Mouse (Mus musculus): Measurements from ENCODE around the gene Mas1. TPM values are rescaled to one million over a fixed set of nuclear protein-coding genes. Genes with fewer than 3 reads are reported as not detected.
A peak's percentile ranks its signal among the peaks of the same experiment; 100 is the strongest.

The Mas1 gene
- polyA plus RNA-seq, 1 experiment from 2014 or later: 0.65 TPM

GRCm38 (mm10) chr17:12892033-12892432 lies 24.1 kb upstream of the Mas1 start:
- no peak overlapping the region for H3K4me3 ChIP-seq (ENCODE audit: control insufficient read depth in 1 of 2, insufficient read depth in 1 of 2, low read depth in 1 of 2, low read length in 2 of 2)
- peaks cover under 1 to 2% of the 10 kb centered on the region in 2 experiments; a peak in 2 of 4 replicates for H3K4me1 ChIP-seq (ENCODE audit: control insufficient read depth in 2 of 2, insufficient read depth in 2 of 2, low read length in 2 of 2)
- 72% methylated on average over 9 of the region's 9 CpGs for WGBS
- H3K9me3 ChIP-seq (ENCODE audit: control insufficient read depth, low read length): no peaks in the 10 kb centered on the region
- no peaks in the 10 kb centered on the region for H3K27me3 ChIP-seq (ENCODE audit: control insufficient read depth, insufficient read depth, low read length)
- H3K27ac ChIP-seq (replicated peaks in 1 of 2; ENCODE audit: control insufficient read depth in 1 of 2, insufficient read depth in 1 of 2, low read depth in 2 of 2, low read length in 2 of 2): no peak overlapping the region
- H3K4me2 ChIP-seq (ENCODE audit: low read length): no peak overlapping the region
- H3K36me3 ChIP-seq (ENCODE audit: control insufficient read depth, insufficient read depth, low read length): peaks cover 20% of the 10 kb centered on the region
- no peak for ATAC-seq (ENCODE audit: insufficient number of reproducible peaks, insufficient read depth, low FRiP score, low read depth)
- no peak overlapping the region for H3K9ac ChIP-seq (ENCODE audit: low read length)

- WGBS: 91% methylated on average over 4 of the region's 4 CpGs
- peaks cover 18% of the 10 kb centered on the region for H3K36me3 ChIP-seq (ENCODE audit: control insufficient read depth, insufficient read depth, low read length)
- ATAC-seq (ENCODE audit: insufficient number of reproducible peaks, insufficient read depth, low FRiP score, low read depth): no peak
Measured at GRCm38 (mm10) chr17:12891054-12891453, 23.1 kb upstream of the Mas1 start.

GRCm38 (mm10) chr17:12887021-12887775 lies 19.3 kb upstream of the Mas1 start:
- Histone ChIP-seq H3K27ac (replicated peaks in 1 of 2; ENCODE audit: control insufficient read depth in 1 of 2, insufficient read depth in 1 of 2, low read depth in 2 of 2, low read length in 2 of 2) (peak overlapping the region; percentile 11 to 15; a peak in 1 of 4 replicates), H3K4me3 (ENCODE audit: control insufficient read depth in 1 of 2, insufficient read depth in 1 of 2, low read depth in 1 of 2, low read length in 2 of 2) (no peak overlapping the region), H3K9me3 (ENCODE audit: control insufficient read depth, low read length) (no peaks in the 10 kb centered on the region), H3K9ac (ENCODE audit: low read length) (no peak overlapping the region), H3K36me3 (ENCODE audit: control insufficient read depth, insufficient read depth, low read length) (peaks cover 7% of the 10 kb centered on the region), H3K4me1 (ENCODE audit: control insufficient read depth in 2 of 2, insufficient read depth in 2 of 2, low read length in 2 of 2) (peaks cover 5 to 7% of the 10 kb centered on the region in 2 experiments; a peak in 2 of 4 replicates), H3K4me2 (ENCODE audit: low read length) (no peak overlapping the region), H3K27me3 (ENCODE audit: control insufficient read depth, insufficient read depth, low read length) (no peaks in the 10 kb centered on the region)
- WGBS: 59% methylated on average over 15 of the region's 15 CpGs
- ATAC-seq (ENCODE audit: insufficient number of reproducible peaks, insufficient read depth, low FRiP score, low read depth): no peak

More at GRCm38 (mm10) chr17:12891054-12891453, 23.1 kb upstream of the Mas1 start:
- H3K27me3 ChIP-seq (ENCODE audit: control insufficient read depth, insufficient read depth, low read length): no peaks in the 10 kb centered on the region
- no peaks in the 10 kb centered on the region for H3K9me3 ChIP-seq (ENCODE audit: control insufficient read depth, low read length)
- H3K4me2 ChIP-seq (ENCODE audit: low read length): no peak overlapping the region
- no peak overlapping the region for H3K9ac ChIP-seq (ENCODE audit: low read length)
- H3K4me1 ChIP-seq (ENCODE audit: control insufficient read depth in 2 of 2, insufficient read depth in 2 of 2, low read length in 2 of 2): peaks cover 5 to 7% of the 10 kb centered on the region in 2 experiments; a peak in 2 of 4 replicates
- no peak overlapping the region for H3K4me3 ChIP-seq (ENCODE audit: control insufficient read depth in 1 of 2, insufficient read depth in 1 of 2, low read depth in 1 of 2, low read length in 2 of 2)
- H3K27ac ChIP-seq (replicated peaks in 1 of 2; ENCODE audit: control insufficient read depth in 1 of 2, insufficient read depth in 1 of 2, low read depth in 2 of 2, low read length in 2 of 2): no peak overlapping the region

GRCm38 (mm10) chr17:12886620-12887019 lies 18.7 kb upstream of the Mas1 start:
- no peaks in the 10 kb centered on the region for H3K9me3 ChIP-seq (ENCODE audit: control insufficient read depth, low read length)
- H3K27me3 ChIP-seq (ENCODE audit: control insufficient read depth, insufficient read depth, low read length): no peaks in the 10 kb centered on the region
- H3K4me3 ChIP-seq (ENCODE audit: control insufficient read depth in 1 of 2, insufficient read depth in 1 of 2, low read depth in 1 of 2, low read length in 2 of 2): no peak overlapping the region
- ATAC-seq (ENCODE audit: insufficient number of reproducible peaks, insufficient read depth, low FRiP score, low read depth): no peak
- H3K36me3 ChIP-seq (ENCODE audit: control insufficient read depth, insufficient read depth, low read length): peaks cover 7% of the 10 kb centered on the region
- H3K4me2 ChIP-seq (ENCODE audit: low read length): no peak overlapping the region
- 54% methylated on average over 6 of the region's 6 CpGs for WGBS
- no peak overlapping the region for H3K27ac ChIP-seq (replicated peaks in 1 of 2; ENCODE audit: control insufficient read depth in 1 of 2, insufficient read depth in 1 of 2, low read depth in 2 of 2, low read length in 2 of 2)
- peaks cover 5 to 7% of the 10 kb centered on the region in 2 experiments; a peak in 2 of 4 replicates for H3K4me1 ChIP-seq (ENCODE audit: control insufficient read depth in 2 of 2, insufficient read depth in 2 of 2, low read length in 2 of 2)
- H3K9ac ChIP-seq (ENCODE audit: low read length): no peak overlapping the region

GRCm38 (mm10) chr17:12881216-12881615 lies 13.3 kb upstream of the Mas1 start:
- H3K4me3 ChIP-seq (ENCODE audit: control insufficient read depth in 1 of 2, insufficient read depth in 1 of 2, low read depth in 1 of 2, low read length in 2 of 2): no peak overlapping the region
- no peaks in the 10 kb centered on the region for H3K27me3 ChIP-seq (ENCODE audit: control insufficient read depth, insufficient read depth, low read length)
- WGBS: 87% methylated on average over 1 of the region's 1 CpGs
- no peak overlapping the region for H3K27ac ChIP-seq (replicated peaks in 1 of 2; ENCODE audit: control insufficient read depth in 1 of 2, insufficient read depth in 1 of 2, low read depth in 2 of 2, low read length in 2 of 2)
- peaks cover 0 to 2% of the 10 kb centered on the region in 2 experiments; a peak in 2 of 4 replicates for H3K4me1 ChIP-seq (ENCODE audit: control insufficient read depth in 2 of 2, insufficient read depth in 2 of 2, low read length in 2 of 2)
- H3K4me2 ChIP-seq (ENCODE audit: low read length): no peak overlapping the region
- H3K36me3 ChIP-seq (ENCODE audit: control insufficient read depth, insufficient read depth, low read length): no peaks in the 10 kb centered on the region
- no peak for ATAC-seq (ENCODE audit: insufficient number of reproducible peaks, insufficient read depth, low FRiP score, low read depth)
- H3K9ac ChIP-seq (ENCODE audit: low read length): no peak overlapping the region
- no peaks in the 10 kb centered on the region for H3K9me3 ChIP-seq (ENCODE audit: control insufficient read depth, low read length)

- no peaks in the 10 kb centered on the region for H3K27me3 ChIP-seq (ENCODE audit: control insufficient read depth, insufficient read depth, low read length)
- 2% methylated on average over 14 of the region's 14 CpGs for WGBS
- no peaks in the 10 kb centered on the region for H3K9me3 ChIP-seq (ENCODE audit: control insufficient read depth, low read length)
- H3K4me1 ChIP-seq (ENCODE audit: control insufficient read depth in 2 of 2, insufficient read depth in 2 of 2, low read length in 2 of 2): peaks cover 0 to 2% of the 10 kb centered on the region in 2 experiments; a peak in 2 of 4 replicates
- peak overlapping the region; percentile 66 for H3K4me2 ChIP-seq (ENCODE audit: low read length)
- no peak overlapping the region for H3K27ac ChIP-seq (replicated peaks in 1 of 2; ENCODE audit: control insufficient read depth in 1 of 2, insufficient read depth in 1 of 2, low read depth in 2 of 2, low read length in 2 of 2)
- no peaks in the 10 kb centered on the region for H3K36me3 ChIP-seq (ENCODE audit: control insufficient read depth, insufficient read depth, low read length)
- ATAC-seq (ENCODE audit: insufficient number of reproducible peaks, insufficient read depth, low FRiP score, low read depth): no peak
- H3K9ac ChIP-seq (ENCODE audit: low read length): peak overlapping the region; percentile 62
- H3K4me3 ChIP-seq (ENCODE audit: control insufficient read depth in 1 of 2, insufficient read depth in 1 of 2, low read depth in 1 of 2, low read length in 2 of 2): peak overlapping the region; percentile 19 to 29
Measured at GRCm38 (mm10) chr17:12880178-12880577, 12.2 kb upstream of the Mas1 start.

- Histone ChIP-seq H3K9me3 (ENCODE audit: control insufficient read depth, low read length) (no peaks in the 10 kb centered on the region), H3K9ac (ENCODE audit: low read length) (no peak within 1 kb of the TSS), H3K27me3 (ENCODE audit: control insufficient read depth, insufficient read depth, low read length) (peaks cover 4% of the 10 kb centered on the region; the same call in 1 of the 2 replicates), H3K4me2 (ENCODE audit: low read length) (no peak within 1 kb of the TSS), H3K4me3 (ENCODE audit: control insufficient read depth in 1 of 2, insufficient read depth in 1 of 2, low read depth in 1 of 2, low read length in 2 of 2) (no peak within 1 kb of the TSS), H3K4me1 (ENCODE audit: control insufficient read depth in 2 of 2, insufficient read depth in 2 of 2, low read length in 2 of 2) (peaks cover 0 to 2% of the 10 kb centered on the region in 2 experiments; a peak in 1 of 4 replicates), H3K36me3 (ENCODE audit: control insufficient read depth, insufficient read depth, low read length) (no peaks in the 10 kb centered on the region), H3K27ac (replicated peaks in 1 of 2; ENCODE audit: control insufficient read depth in 1 of 2, insufficient read depth in 1 of 2, low read depth in 2 of 2, low read length in 2 of 2) (no peak within 1 kb of the TSS)
- 76% methylated on average over 5 of the region's 5 CpGs for WGBS
- no peak for ATAC-seq (ENCODE audit: insufficient number of reproducible peaks, insufficient read depth, low FRiP score, low read depth)
Measured at GRCm38 (mm10) chr17:12875734-12876133, 7.8 kb upstream of the Mas1 start, which contains the start of gene Mrgprh. Mrgprh (plus strand) TSS chr17:12876034.

Measured in heart, embryonic 14.5 days (tissue).